In genomic region chr17:45251034-45251730, GRCm38 (mm10) we compare ENCODE assay signal across 8 mouse cellular contexts.
A peak's percentile ranks its signal among the peaks of the same experiment; 100 is the strongest.
DNase-seq lines count a peak whose midpoint lies in the region; ATAC-seq lines count a peak whose summit lies in the region.

No protein-coding gene starts in this region.

- ATAC-seq in granulocyte monocyte progenitor cell, adult 5-6 weeks (replicated peaks; ENCODE audit: poor library complexity, severe bottlenecking), result peak; percentile 77
- ATAC-seq in midbrain, embryonic 14.5 days (ENCODE audit: low FRiP score, low TSS enrichment), result peak; percentile 53; the same call in 1 of the 2 replicates

- H3K9me3 ChIP-seq in midbrain, embryonic 14.5 days (ENCODE audit: control insufficient read depth, low read length), result no peaks in the 10 kb centered on the region

- no peak overlapping the region for H3K9ac ChIP-seq in midbrain, embryonic 14.5 days (replicated peaks; ENCODE audit: low read length)

- H3K4me2 ChIP-seq in midbrain, embryonic 14.5 days (ENCODE audit: low read length), result peak overlapping the region; percentile 44

- intact Hi-C loops in left cerebral cortex, postnatal 4 days (cut with DNase I), result loop anchor here (5.0 to 10.0 kb wide), 2 partner anchors 516 to 794 kb away; no protein-coding TSS in a partner anchor

- peaks cover 9% of the 10 kb centered on the region; the same call in 1 of the 2 replicates for H3K4me1 ChIP-seq in midbrain, embryonic 14.5 days (ENCODE audit: control insufficient read depth, insufficient read depth, low read length)

- WGBS in midbrain, embryonic 14.5 days, result 19% methylated on average over 22 of the region's 22 CpGs

- H3K4me3 ChIP-seq in midbrain, embryonic 14.5 days (replicated peaks; ENCODE audit: low read depth, low read length), result no peak overlapping the region

- H3K36me3 ChIP-seq in midbrain, embryonic 14.5 days (ENCODE audit: control insufficient read depth, insufficient read depth, low read length), result no peaks in the 10 kb centered on the region

- 0 out of 2 replicates have a peak, but pooled peaks cover 3% of the 10 kb centered on the region for H3K27me3 ChIP-seq in midbrain, embryonic 14.5 days (ENCODE audit: control insufficient read depth, insufficient read depth, low read length)

- H3K27ac ChIP-seq in midbrain, embryonic 14.5 days (replicated peaks; ENCODE audit: low read depth, low read length), result no peak overlapping the region

- peak; percentile 55 for DNase-seq in gastrocnemius, adult 18-20 months (ENCODE audit: low spot score)
- no peak for DNase-seq in gastrocnemius, postnatal 25 days
- peak; percentile 85 for DNase-seq in embryo, embryonic 10.5 days (ENCODE audit: low spot score)
- DNase-seq in kidney, adult 18-20 months, result peak; percentile 78
- peak; percentile 88 for DNase-seq in left cerebral cortex, postnatal 4 days
- DNase-seq in midbrain, embryonic 14.5 days, result peak; percentile 90
- peak; percentile 20 for DNase-seq in spleen, adult 12 weeks (ENCODE audit: low spot score)
